Mouse (Mus musculus): Measurements from ENCODE around the gene Rbm4b. TPM values are rescaled to one million over a fixed set of nuclear protein-coding genes. Genes with fewer than 3 reads are reported as not detected.
A peak's percentile ranks its signal among the peaks of the same experiment; 100 is the strongest.
"Not testable (repeated sequence)": the region's sequence is repeated elsewhere in the genome, so short reads cannot be mapped to it uniquely, and the experiment has no call there.

Gene Rbm4b
- polyA plus RNA-seq, 1 experiment from 2014 or later: 188 TPM

DNA sequence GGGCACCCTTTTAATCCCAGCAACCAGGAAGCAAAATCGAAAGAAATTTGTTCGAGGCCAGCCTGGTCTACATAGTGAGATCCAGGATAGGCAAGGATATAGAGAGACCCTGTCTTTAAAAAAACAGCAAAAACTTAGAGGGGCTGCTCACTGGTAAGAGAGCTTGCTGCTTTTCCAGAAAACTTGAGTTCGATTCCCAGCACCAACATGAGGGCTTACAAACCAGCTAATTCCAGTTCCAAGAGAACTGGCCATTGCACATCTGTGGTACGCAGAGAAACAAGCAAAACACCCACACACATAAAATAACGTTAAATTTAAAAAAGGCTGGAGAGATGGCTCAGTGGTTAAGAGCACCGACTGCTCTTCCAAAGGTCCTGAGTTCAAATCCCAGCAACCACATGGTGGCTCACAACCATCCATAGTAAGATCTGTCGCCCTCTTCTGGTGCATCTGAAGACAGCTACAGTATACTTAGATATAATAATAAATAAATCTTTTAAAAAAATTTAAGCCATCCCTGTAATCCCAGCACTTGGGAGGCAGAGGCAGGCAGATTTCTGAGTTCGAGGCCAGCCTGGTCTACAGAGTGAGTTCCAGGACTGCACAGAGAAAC is 56.1 kb downstream of the Rbm4b start:
- Histone ChIP-seq H3K4me2 (peak overlapping the region; percentile 65), H3K9ac (peak overlapping the region; percentile 81), H3K4me3 (peak overlapping the region; percentile 90), H3K4me1 (peaks cover 31% of the 10 kb centered on the region), H3K27ac (peak overlapping the region; percentile 89)
- not testable (repeated sequence) for H3K9me3 ChIP-seq (replicated peaks); ATAC-seq; H3K27me3 ChIP-seq; H3K36me3 ChIP-seq (ENCODE audit: poor library complexity, severe bottlenecking)
- WGBS: 81% methylated on average over 8 of the region's 8 CpGs

DNA sequence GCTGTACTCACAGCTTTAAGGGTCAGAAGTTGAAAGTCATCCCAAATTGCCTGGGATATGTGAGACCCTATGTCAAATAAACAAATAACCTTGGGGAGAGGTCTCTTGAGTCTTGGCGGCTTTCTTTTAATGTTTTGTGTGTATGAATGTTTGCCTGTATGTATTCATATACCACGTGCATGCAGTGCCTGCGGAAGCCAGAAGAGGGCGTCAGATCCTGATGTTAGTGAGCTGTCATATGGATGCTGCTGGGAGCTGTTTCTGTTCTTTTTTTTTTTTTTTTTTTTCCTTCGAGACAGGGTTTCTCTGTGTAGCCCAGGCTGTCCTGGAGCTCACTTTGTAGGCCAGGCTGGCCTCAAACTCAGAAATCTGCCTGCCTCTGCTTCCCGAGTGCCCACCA is 56.7 kb downstream of the Rbm4b start:
- peaks cover 27% of the 10 kb centered on the region for H3K4me1 ChIP-seq
- no peak overlapping the region for H3K4me3 ChIP-seq
- WGBS: 88% methylated on average over 6 of the region's 6 CpGs
- H3K27ac ChIP-seq: no peak overlapping the region
- no peak for ATAC-seq
- no peaks in the 10 kb centered on the region; the same call in 1 of the 2 replicates for H3K27me3 ChIP-seq
- no peaks in the 10 kb centered on the region for H3K36me3 ChIP-seq (ENCODE audit: poor library complexity, severe bottlenecking)
- no peak overlapping the region for H3K9ac ChIP-seq
- no peaks in the 10 kb centered on the region for H3K9me3 ChIP-seq (replicated peaks)
- no peak overlapping the region for H3K4me2 ChIP-seq

Other genes starting within 250 kb of the Rbm4b start
- gene Pcx, start 246.0 kb upstream of the Rbm4b start, polyA plus RNA-seq (2015; fragmentation: Nextera tagmentation; extraction: Ambion mirVana): 15.9 and 17.3 TPM in 2 replicates
- 7.5 and 7.9 TPM in 2 replicates for gene Lrfn4, start 140.8 kb upstream of the Rbm4b start, polyA plus RNA-seq (2015; fragmentation: Nextera tagmentation; extraction: Ambion mirVana)
- gene Rce1, start 130.9 kb upstream of the Rbm4b start, polyA plus RNA-seq (2015; fragmentation: Nextera tagmentation; extraction: Ambion mirVana): 50.9 and 63.4 TPM in 2 replicates
- gene Gm960, start 57.8 kb upstream of the Rbm4b start, polyA plus RNA-seq (2015; fragmentation: Nextera tagmentation; extraction: Ambion mirVana): 4.1 and 5.8 TPM in 2 replicates
- gene Sptbn2, start 45.3 kb upstream of the Rbm4b start, polyA plus RNA-seq (2015; fragmentation: Nextera tagmentation; extraction: Ambion mirVana): 18.1 and 20.8 TPM in 2 replicates
- gene Rbm4, start 37.4 kb downstream of the Rbm4b start, polyA plus RNA-seq (2015; fragmentation: Nextera tagmentation; extraction: Ambion mirVana): 103 TPM in 2 replicates
- gene Gm21992, start 55.1 kb downstream of the Rbm4b start, polyA plus RNA-seq (2015; fragmentation: Nextera tagmentation; extraction: Ambion mirVana): 43.0 and 47.4 TPM in 2 replicates
- 88.3 and 95.3 TPM in 2 replicates for gene Rbm14, start 55.1 kb downstream of the Rbm4b start, polyA plus RNA-seq (2015; fragmentation: Nextera tagmentation; extraction: Ambion mirVana)
- 42.0 and 47.0 TPM in 2 replicates for gene Ccs, start 82.8 kb downstream of the Rbm4b start, polyA plus RNA-seq (2015; fragmentation: Nextera tagmentation; extraction: Ambion mirVana)
- 0.23 and 0.39 TPM in 2 replicates for gene Ccdc87, start 82.9 kb downstream of the Rbm4b start, polyA plus RNA-seq (2015; fragmentation: Nextera tagmentation; extraction: Ambion mirVana)
- gene Ctsf, start 98.6 kb downstream of the Rbm4b start, polyA plus RNA-seq (2015; fragmentation: Nextera tagmentation; extraction: Ambion mirVana): 31.3 and 34.5 TPM in 2 replicates
- 0.64 and 0.97 TPM in 2 replicates for gene Actn3, start 121.4 kb downstream of the Rbm4b start, polyA plus RNA-seq (2015; fragmentation: Nextera tagmentation; extraction: Ambion mirVana)
- gene Zdhhc24, start 122.2 kb downstream of the Rbm4b start, polyA plus RNA-seq (2015; fragmentation: Nextera tagmentation; extraction: Ambion mirVana): 17.1 and 20.1 TPM in 2 replicates
- 8.9 and 10.8 TPM in 2 replicates for gene Bbs1, start 150.1 kb downstream of the Rbm4b start, polyA plus RNA-seq (2015; fragmentation: Nextera tagmentation; extraction: Ambion mirVana)
- gene Dpp3, start 171.8 kb downstream of the Rbm4b start, polyA plus RNA-seq (2015; fragmentation: Nextera tagmentation; extraction: Ambion mirVana): 118 and 132 TPM in 2 replicates
- 5.7 TPM in 2 replicates for gene Peli3, start 186.6 kb downstream of the Rbm4b start, polyA plus RNA-seq (2015; fragmentation: Nextera tagmentation; extraction: Ambion mirVana)
- gene Mrpl11, start 205.7 kb downstream of the Rbm4b start, polyA plus RNA-seq (2015; fragmentation: Nextera tagmentation; extraction: Ambion mirVana): 128 and 135 TPM in 2 replicates
- 0.10 and 0.18 TPM in 2 replicates for gene Npas4, start 233.8 kb downstream of the Rbm4b start, polyA plus RNA-seq (2015; fragmentation: Nextera tagmentation; extraction: Ambion mirVana)